Mouse (Mus musculus): ENCODE results near the gene Cdk7.

DNA sequence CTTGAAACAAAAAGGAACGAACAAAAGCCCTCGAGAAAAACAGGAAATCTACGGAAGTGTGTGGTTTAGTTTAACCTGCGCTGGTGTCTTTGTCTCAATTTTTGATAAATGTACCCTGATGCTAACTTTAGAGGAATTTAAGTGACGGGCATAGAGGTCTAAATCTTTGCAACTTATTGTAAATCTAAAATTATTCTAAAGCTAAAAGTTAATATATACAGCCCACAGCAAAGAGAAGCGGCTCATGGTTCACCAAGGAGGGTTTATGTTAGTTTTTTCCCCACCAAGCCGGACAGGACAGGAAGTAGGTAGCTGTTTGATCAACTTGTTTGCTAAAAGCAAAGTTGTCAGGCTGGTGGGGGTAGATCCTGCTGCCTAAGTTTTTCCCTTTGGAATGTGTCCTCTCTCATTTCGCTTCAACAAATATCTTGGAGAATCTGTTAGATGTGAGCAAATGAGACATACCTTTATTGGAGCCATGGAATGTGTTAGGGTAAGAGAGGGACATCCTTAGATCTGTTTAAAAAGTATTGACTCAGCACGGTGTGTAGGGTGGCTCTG is 60.5 kb downstream of the Cdk7 start:
- TF ChIP-seq CTCF (conservative IDR thresholded peaks at IDR 0.05; ENCODE audit: low read length) (no peak), NANOG (IDR thresholded peaks at IDR 0.05; ENCODE audit: borderline replicate concordance, low read length) (no peak)
